Mouse (Mus musculus): Measurements from ENCODE around the gene 2310061N02Rik.
"Not testable (repeated sequence)": the region's sequence is repeated elsewhere in the genome, so short reads cannot be mapped to it uniquely, and the experiment has no call there.

Gene 2310061N02Rik

DNA sequence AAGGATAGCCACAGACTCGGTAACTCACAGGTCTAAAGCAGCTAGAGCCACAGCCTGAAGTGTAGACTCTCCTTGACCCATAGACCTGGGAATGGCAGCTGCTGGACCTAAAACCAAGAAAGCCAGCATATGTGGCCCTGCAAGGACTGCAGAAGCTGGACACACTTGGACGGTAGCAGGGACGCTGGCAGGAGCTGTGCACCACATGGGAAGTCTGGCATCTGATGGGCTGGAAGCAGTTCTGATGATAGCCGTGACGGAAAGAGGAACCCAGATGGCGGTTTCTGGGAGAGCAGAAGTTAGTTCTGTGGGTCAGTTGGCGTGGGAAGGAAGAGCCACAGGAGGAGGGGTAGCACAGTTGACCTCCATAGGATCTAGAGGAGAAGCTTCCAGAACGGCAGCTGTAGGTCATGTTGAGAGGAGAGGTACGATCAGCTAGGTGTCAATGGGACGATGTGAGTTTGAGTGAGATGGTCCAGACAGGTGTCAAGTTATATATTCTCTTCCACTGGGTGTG is at the start of gene 2310061N02Rik:
Gene 2310061N02Rik (minus strand): TSS at position 467 of the 517 bp plus-strand sequence.
- no peak for DNase-seq (ENCODE audit: extremely low spot score, low read depth, low spot score)

DNA sequence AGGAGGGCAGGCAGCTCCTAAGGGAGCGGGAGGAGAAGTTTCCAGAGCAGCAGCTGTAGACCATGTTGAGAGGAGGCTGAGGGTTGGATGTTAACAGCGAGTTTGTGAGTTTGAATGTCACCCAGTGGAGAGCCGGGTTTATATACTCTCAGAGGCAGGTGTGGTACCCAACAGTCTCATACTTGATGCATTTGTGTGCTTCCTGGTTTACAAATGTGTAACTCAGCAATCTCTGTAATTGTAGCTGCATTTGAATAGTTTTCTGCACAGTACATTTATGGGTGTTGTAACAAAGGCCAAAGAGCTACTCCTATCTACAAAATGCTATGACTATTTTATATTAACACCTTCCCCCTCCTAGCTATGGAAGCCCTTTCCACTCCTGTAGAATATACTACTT is 43.8 kb upstream of the 2310061N02Rik start, which contains the start of gene Krtap13:
Gene Krtap13 (minus strand): TSS at position 101 of the 400 bp plus-strand sequence.
- DNase-seq (ENCODE audit: extremely low spot score, low read depth, low spot score), result not testable (repeated sequence)

DNA sequence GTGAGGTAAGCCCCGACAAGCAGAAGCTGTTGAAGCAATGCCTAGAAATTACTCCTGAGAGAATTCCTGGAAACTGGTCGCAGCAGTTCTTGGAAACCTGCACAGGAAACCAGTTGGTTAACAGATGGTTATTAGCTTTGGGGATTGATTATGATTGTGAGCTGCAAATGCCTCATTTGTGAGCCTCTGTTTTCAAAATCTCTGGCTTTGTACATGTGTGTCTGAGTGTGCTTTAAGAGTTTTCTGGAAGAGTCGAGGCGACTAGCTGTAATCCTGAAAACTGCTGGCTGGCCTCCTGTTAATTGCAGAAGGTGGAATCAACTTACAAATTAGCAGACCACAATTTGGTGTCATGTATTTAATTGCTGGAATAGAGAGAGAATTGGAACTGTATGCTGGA is 40.2 kb upstream of the 2310061N02Rik start:
- no peak for DNase-seq (ENCODE audit: extremely low spot score, low read depth, low spot score)

DNA sequence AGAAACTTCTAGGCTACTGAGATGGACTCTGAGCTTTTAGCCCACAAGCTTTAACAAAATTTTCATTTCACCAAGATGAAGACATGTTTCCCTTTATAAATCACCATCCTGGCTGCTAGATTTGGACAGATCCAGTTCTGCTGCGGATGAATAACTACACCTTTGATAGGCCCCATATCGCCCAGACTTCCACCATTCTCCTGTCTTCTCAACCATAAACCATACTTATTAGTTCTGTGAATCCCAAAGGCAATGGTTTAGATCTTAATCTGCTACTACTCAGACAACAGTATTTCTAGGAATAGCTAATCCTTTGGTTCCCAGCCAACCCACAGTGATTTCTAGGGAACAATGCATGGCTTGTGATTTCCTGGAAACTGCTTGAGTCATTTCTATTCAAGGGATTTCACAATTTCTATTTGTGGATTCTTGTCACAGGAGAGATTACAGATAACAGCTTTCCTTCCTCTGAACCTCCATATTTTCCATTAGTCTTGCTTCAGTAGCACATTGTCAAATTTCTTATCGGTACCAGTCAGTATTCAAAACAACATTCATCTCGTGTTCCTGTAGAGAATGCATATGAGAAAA is 37.1 kb upstream of the 2310061N02Rik start:
- DNase-seq (ENCODE audit: extremely low spot score, low read depth, low spot score), result no peak

DNA sequence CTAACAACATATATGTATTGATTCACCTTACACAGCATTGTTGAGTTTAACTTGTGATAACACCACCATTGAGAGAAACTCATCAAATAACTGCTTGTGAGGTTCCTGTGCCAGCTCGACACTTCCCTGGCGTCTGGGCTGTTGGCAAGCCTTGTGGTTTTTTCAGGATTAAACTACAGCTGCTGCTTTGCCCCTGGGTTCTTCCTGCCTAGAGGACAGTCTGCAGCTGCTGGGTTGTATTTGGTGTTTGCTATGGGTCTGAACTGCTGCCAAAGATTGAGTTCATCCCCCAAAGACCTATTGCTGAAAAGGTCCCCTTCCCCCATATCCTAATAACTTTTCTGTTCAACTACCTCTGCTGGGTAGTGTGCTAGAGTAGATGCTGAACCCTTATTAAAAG is 27.6 kb upstream of the 2310061N02Rik start:
- DNase-seq (ENCODE audit: extremely low spot score, low read depth, low spot score), result no peak

DNA sequence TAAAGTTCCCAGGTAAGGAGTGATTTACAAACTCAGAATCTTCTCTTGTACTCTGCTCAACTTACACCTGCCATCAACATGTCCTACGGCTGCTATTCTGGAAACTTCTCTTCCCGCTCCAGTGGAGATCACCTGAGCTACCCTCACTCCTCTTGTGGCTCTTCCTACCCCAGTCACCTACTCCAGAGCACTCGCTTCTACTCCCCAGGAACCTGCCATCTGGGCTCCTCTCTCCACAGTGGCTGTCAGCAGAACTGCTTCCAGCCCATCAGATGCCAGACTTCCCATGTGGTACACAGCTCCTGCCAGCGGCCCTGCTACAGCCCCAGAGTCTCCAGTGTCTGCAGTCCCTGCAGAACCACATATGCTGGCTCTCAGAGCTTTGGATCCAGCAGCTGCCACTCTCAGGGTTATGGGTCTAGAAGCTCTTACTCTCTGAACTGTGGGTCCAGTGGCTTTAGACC is 21.1 kb upstream of the 2310061N02Rik start, which contains the start of gene Krtap13-1:
Gene Krtap13-1 (plus strand): TSS at position 51 of the 464 bp plus-strand sequence.
- no peak for DNase-seq (ENCODE audit: extremely low spot score, low read depth, low spot score)

DNA sequence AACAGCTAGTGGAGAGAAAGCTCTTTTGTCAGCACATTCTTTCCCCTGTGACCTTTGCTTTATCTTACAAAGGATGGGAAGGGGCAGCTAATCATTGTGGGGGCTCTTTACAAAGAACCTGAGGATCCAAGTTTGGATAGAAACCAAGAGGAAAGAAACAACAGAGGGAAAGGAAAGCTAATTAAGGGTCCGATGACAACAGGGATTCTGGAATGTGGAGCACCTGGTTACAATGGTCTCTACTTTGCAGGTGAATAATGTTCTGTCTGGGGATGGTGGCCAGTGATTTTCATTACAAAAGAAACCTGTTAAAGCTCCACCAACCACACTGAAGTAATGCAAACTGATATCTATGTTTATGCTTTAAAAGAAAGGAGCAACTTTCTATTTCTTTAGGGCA is 12.3 kb upstream of the 2310061N02Rik start:
- DNase-seq (ENCODE audit: extremely low spot score, low read depth, low spot score), result no peak

DNA sequence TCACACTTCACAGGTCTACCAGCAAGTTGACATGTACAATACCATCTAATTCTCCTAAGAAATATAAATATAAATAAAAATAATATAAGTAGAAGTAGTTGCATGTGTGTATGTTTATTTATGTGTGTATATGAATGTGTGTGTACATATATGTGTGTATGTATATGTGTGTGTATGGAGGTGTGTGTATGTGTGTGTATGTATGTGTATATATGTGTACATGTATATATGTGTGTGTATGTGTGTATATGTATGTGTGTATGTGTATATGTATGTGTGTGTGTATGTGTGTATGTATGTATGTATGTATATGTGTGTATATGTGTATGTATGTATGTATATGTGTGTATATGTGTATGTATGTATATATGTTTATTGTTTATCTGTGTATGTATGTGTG is 8.8 kb upstream of the 2310061N02Rik start:
- no peak for DNase-seq (ENCODE audit: extremely low spot score, low read depth, low spot score)

DNA sequence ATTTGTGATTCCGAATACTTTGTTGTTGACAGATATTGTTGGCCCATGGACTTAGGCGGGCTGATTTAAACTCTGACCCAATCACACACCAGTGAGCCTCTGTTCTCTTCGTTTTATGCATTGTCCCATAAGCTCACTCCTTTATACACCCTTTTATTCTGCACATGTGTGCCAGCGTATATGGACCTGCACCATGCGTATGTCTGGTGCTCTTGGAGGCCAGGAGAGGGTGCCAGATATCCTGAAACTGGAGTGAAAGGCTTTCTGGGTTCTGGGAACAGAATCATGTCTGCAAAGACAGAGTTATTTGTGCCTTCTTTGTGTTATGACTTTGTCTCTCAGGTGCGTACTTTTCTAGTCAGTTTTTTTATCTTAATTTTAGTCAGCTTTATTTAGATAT is 3.5 kb upstream of the 2310061N02Rik start:
- DNase-seq (ENCODE audit: extremely low spot score, low read depth, low spot score), result no peak

DNA sequence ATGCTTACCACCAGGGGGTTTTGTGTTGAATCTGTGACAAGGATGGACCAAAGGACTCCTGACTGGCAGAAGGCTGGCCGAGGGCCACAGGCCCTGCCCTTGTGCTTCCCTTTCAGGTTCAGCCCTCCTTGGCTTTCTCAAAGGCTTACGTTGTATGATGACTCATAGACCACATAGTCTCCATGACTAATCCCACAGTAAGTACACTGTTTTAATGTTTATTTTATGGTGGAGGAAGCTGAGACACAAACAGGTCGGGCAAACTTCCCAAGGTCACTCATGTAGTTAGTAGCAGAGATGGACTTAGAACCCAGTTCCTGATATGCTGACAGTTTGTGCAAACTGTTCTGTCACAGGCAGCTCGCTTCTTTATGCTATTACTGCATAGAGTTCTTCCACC is 3.0 kb upstream of the 2310061N02Rik start:
- no peak for DNase-seq (ENCODE audit: extremely low spot score, low read depth, low spot score)

DNA sequence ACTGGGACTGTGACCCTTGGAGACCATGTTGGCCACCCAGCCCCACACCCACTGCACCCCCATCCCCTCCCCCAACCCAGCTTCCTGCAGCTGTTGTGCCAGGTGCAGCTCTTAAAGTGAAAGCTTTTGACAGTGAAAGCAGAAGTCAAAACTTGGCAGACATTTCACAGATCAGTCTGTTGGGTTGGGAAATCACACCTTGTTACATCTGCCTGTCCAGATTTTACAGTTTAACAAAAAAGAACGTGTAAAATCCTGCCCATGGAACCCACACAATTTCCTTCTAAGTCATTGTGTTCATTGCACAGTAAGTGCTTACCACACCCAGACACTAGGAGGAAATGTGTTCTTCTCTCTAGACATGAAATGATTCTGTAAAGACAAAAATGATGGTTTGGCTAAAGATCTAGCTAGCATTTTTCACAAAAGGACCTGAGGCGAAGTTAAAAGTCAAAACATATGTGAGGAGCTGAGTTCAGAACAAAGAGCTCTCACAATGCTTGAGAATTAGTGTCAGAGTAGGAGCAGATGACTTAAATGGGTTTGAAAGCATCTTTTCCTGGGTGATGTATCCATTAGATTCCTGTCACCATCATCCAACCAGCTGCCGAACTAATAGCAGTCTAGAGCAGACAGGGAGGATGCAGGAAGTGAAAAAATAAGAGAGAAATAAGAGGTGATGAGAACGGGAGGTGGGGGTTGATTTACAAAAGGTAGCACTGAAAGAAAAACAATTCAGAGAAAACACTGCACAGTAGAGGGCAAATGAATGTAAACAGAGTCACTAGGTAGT is 6.5 kb downstream of the 2310061N02Rik start:
- DNase-seq (ENCODE audit: extremely low spot score, low read depth, low spot score), result peak; percentile 6

DNA sequence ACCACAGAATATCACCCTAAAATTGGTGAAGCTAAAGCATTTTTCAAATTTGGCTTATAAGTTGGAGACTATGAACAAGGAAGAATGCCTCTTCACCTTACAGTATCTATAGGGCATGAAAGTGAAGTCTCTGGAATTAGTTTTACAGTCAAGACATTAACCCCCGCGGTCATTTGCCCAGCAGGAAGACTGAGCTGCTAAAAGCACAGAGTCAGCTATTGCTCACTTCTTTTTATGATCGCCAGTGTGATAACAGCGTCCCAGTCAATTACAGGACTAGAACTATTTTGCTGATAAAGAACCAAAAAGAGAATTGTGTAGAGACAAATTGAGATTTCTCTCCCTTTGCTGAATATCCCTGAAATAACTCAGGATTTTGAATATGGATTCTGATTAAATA is 11.5 kb downstream of the 2310061N02Rik start:
- no peak for DNase-seq (ENCODE audit: extremely low spot score, low read depth, low spot score)

DNA sequence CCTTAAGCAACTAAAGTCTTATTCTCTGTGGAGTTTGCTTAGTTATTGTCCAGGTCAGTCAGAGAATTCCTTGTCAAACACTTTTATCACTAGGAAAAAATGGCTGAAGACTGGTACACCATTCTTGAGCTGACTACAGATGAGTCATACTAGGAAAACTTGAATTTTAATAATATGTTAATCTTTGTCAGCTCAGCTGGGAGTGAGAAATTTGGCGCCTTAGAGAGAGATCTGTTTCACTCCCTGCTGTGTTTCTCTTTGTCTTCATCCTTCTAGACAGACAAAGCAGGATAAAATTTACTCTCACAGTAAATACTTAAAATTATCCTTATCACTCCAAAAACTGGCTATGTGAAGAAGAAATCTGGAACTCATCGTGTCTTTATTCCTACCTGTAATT is 26.5 kb downstream of the 2310061N02Rik start:
- DNase-seq (ENCODE audit: extremely low spot score, low read depth, low spot score), result no peak

DNA sequence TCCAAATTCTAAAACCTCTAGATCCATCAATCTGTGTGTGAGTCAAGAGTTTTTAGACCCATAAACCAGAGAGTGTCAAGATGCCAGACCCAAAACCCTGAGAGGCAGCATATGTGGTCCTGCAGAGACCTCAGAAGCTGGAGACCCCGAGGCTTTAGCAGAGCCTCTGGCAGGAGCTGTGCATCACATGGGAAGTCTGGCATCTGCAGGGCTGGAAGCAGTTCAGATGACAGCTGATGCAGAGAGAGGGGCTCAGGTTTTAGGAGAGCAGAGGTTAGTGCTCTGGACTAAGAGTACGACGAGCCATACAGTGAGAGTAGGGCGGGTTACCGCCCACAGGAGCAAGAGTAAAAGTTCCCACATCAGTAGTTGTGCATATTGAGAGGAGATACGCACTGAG is 28.7 kb downstream of the 2310061N02Rik start:
- no peak for DNase-seq (ENCODE audit: extremely low spot score, low read depth, low spot score)

DNA sequence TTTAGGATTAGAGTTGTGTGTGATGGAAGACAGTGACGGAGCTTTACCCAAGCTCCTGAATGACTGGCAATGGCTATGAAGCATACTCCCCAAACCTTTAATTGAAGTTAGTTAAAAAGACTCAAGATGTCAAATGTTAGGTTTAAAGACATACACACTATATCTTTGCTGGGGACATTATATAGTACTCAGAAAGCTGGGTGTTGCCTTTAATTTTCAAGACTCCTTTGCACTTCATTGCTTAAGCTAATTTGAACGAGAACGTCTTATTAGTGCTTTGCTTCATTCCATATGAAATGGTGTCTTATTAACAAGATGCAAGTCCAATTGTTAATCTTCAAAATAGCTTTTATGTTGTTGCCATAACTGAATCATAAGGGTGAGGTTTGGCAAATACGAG is 36.2 kb downstream of the 2310061N02Rik start, which contains the start of gene Krtap27-1:
Gene Krtap27-1 (minus strand): TSS at position 101 of the 400 bp plus-strand sequence.
- no peak for DNase-seq (ENCODE audit: extremely low spot score, low read depth, low spot score)

DNA sequence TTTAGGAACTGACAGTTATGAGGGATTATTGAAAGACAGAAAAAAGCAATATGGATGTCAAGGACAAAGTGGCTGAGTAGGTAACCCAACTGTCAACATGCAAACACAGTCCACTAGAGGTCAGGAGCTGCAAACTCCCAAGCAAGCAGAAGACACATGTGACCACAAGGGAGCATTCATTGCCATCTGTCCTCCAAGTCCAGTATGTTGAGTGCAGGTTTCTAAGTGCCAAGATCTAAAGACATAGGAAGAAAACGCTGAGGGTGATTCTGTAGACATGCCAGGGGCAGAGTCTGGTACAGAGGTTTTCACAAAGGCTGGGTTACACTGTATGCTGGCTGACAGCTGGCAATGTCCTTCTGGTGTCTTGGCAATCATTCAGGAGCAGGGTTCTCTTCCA is 50.3 kb downstream of the 2310061N02Rik start:
- no peak for DNase-seq (ENCODE audit: extremely low spot score, low read depth, low spot score)
